21 mouse cellular contexts compared by ENCODE assay signal in genomic region chr9:118655726-118656125, GRCm38 (mm10). TPM values are rescaled to one million over a fixed set of nuclear protein-coding genes. Genes with fewer than 3 reads are reported as not detected.
DNase-seq lines count a peak whose midpoint lies in the region; ATAC-seq and TF ChIP-seq lines count a peak whose summit lies in the region.
"Had no signal": no experiment of that assay in that cellular context is flagged by ENCODE, and none has a peak within 500 bp of the region (broad histone marks: within the 10 kb centered on the region; RNA-seq: fewer than 3 reads in every experiment).

No protein-coding gene starts in this region.

- TF ChIP-seq POLR2A in liver, adult 2 months (IDR thresholded peaks at IDR 0.05; ENCODE audit: extremely low read depth, insufficient read depth, low read length): no peak

- WGBS in liver, adult 2 months: 65% methylated on average over 3 of the region's 3 CpGs
- WGBS in liver, embryonic 12.5 days (ENCODE audit: insufficient replicate concordance): 48% methylated on average over 3 of the region's 3 CpGs
- 88% methylated on average over 3 of the region's 3 CpGs for WGBS in embryonic facial prominence, embryonic 10.5 days

- peaks cover 3% of the 10 kb centered on the region; the same call in 1 of the 2 replicates for H3K4me1 ChIP-seq in liver, adult 2 months (ENCODE audit: control insufficient read depth, insufficient read depth, low read length)
- no peaks in the 10 kb centered on the region for H3K4me1 ChIP-seq in liver, embryonic 12.5 days
- H3K4me1 ChIP-seq in embryonic facial prominence, embryonic 10.5 days: peaks cover 65% of the 10 kb centered on the region
- H3K4me1 ChIP-seq: hindbrain, embryonic 15.5 days had no signal

- no peaks in the 10 kb centered on the region; the same call in 1 of the 2 replicates for H3K36me3 ChIP-seq in liver, adult 2 months (ENCODE audit: control insufficient read depth, insufficient read depth, low read length)
- H3K36me3 ChIP-seq in liver, embryonic 12.5 days: 0 out of 2 replicates have a peak, but pooled peaks cover 7% of the 10 kb centered on the region
- H3K36me3 ChIP-seq in embryonic facial prominence, embryonic 10.5 days (replicated peaks): peaks cover 50% of the 10 kb centered on the region
- H3K36me3 ChIP-seq: G1E; hindbrain, embryonic 15.5 days had no signal

- no peak for DNase-seq in liver, adult 2 months (ENCODE audit: extremely low read depth, low read depth, low spot score)
- peak; percentile 52 to 70 for DNase-seq in lung, postnatal 4 days
- no peak for DNase-seq in lung, postnatal 14 days
- DNase-seq in embryonic facial prominence, embryonic 10.5 days (ENCODE audit: low spot score): no peak
- DNase-seq in urinary bladder, adult 18-20 months (ENCODE audit: low spot score in 2 of 2): no peak
- DNase-seq: B cell, adult 2 months; cerebellum, adult 18-20 months; cerebellum, adult 9-10 months; cerebellum, postnatal 14 days; gastrocnemius, postnatal 25 days; heart, postnatal 36 days had no signal

- H3K9me3 ChIP-seq in liver, embryonic 12.5 days (replicated peaks): 0 out of 2 replicates have a peak, but pooled peaks cover 5% of the 10 kb centered on the region
- peaks cover 5% of the 10 kb centered on the region; the same call in 1 of the 2 replicates for H3K9me3 ChIP-seq in embryonic facial prominence, embryonic 10.5 days
- H3K9me3 ChIP-seq: embryonic facial prominence, embryonic 12.5 days; embryonic facial prominence, embryonic 15.5 days; heart, embryonic 15.5 days; hindbrain, embryonic 15.5 days had no signal

- H3K4me2 ChIP-seq in liver, embryonic 12.5 days: no peak overlapping the region
- H3K4me2 ChIP-seq: embryonic facial prominence, embryonic 12.5 days; embryonic facial prominence, embryonic 15.5 days; heart, embryonic 12.5 days; heart, embryonic 15.5 days; hindbrain, embryonic 15.5 days had no signal

- no peaks in the 10 kb centered on the region for H3K27me3 ChIP-seq in liver, adult 2 months (ENCODE audit: control insufficient read depth, insufficient read depth, low read length)
- no peaks in the 10 kb centered on the region for H3K27me3 ChIP-seq in liver, embryonic 12.5 days (replicated peaks)
- no peaks in the 10 kb centered on the region for H3K27me3 ChIP-seq in embryonic facial prominence, embryonic 10.5 days (replicated peaks; ENCODE audit: low read depth, poor library complexity, severe bottlenecking)
- H3K27me3 ChIP-seq: embryonic facial prominence, embryonic 12.5 days; embryonic facial prominence, embryonic 15.5 days; heart, embryonic 12.5 days; heart, embryonic 15.5 days; hindbrain, embryonic 15.5 days; Patski had no signal

- TF ChIP-seq CTCF in liver, adult 2 months (IDR thresholded peaks at IDR 0.05; ENCODE audit: low read depth, low read length): no peak

- ATAC-seq in liver, embryonic 12.5 days: no peak
- ATAC-seq: forebrain, embryonic 14.5 days; Patski had no signal

- no peak overlapping the region for H3K9ac ChIP-seq in liver, adult 2 months (ENCODE audit: low read depth, low read length)
- no peak overlapping the region for H3K9ac ChIP-seq in liver, embryonic 12.5 days
- H3K9ac ChIP-seq: embryonic facial prominence, embryonic 12.5 days; embryonic facial prominence, embryonic 15.5 days; heart, embryonic 12.5 days; heart, embryonic 15.5 days; hindbrain, embryonic 15.5 days had no signal

- no peaks in the 10 kb centered on the region for H3K79me2 ChIP-seq in liver, adult 2 months (ENCODE audit: control insufficient read depth, insufficient read depth, low read length)

- H3K27ac ChIP-seq in liver, adult 2 months (replicated peaks; ENCODE audit: insufficient read depth, low read depth, low read length): peak overlapping the region; percentile 50
- no peak overlapping the region for H3K27ac ChIP-seq in liver, embryonic 12.5 days
- peak overlapping the region; percentile 65 for H3K27ac ChIP-seq in embryonic facial prominence, embryonic 10.5 days (replicated peaks)
- H3K27ac ChIP-seq: embryonic facial prominence, embryonic 15.5 days; heart, embryonic 15.5 days; hindbrain, embryonic 15.5 days had no signal

- no peak overlapping the region for H3K4me3 ChIP-seq in liver, adult 2 months (ENCODE audit: insufficient read depth, low read depth, low read length)
- H3K4me3 ChIP-seq in liver, embryonic 12.5 days: no peak overlapping the region
- H3K4me3 ChIP-seq in embryonic facial prominence, embryonic 10.5 days: no peak overlapping the region
- H3K4me3 ChIP-seq: embryonic facial prominence, embryonic 12.5 days; embryonic facial prominence, embryonic 15.5 days; heart, embryonic 12.5 days; heart, embryonic 15.5 days; hindbrain, embryonic 15.5 days had no signal

RNA-seq across cellular contexts. Expression of gene Itga9, which starts 49.2 kb away (rescaled TPM):
- total RNA-seq in liver, adult 2 months (2014; rRNA removed): 15.8 and 16.1 TPM in 2 replicates
- 5.0 and 9.1 TPM in 2 replicates for polyA plus RNA-seq in liver, adult 2 months (2012; rRNA removed)
- 6.6 and 7.4 TPM in 2 replicates for polyA plus RNA-seq in liver, embryonic 12.5 days (2016; fragmentation: Nextera tagmentation; extraction: Ambion mirVana)
- polyA plus RNA-seq in embryonic facial prominence, embryonic 10.5 days (2016; fragmentation: Nextera tagmentation; extraction: Ambion mirVana): 11.9 and 13.4 TPM in 2 replicates
- total RNA-seq: CH12.LX had no signal
- polyA plus RNA-seq: G1E had no signal

Comparison
In these comparisons a context has a peak if more than half of its experiments do, and no peak if none do; other contexts are left out.
1. DNase-seq: peak in lung, postnatal 4 days (2 of 2); none in liver, adult 2 months (single experiment), lung, postnatal 14 days (single experiment), embryonic facial prominence, embryonic 10.5 days (single experiment) and urinary bladder, adult 18-20 months (0 of 2).